Mouse (Mus musculus): ENCODE results near the gene Spef1.

Gene Spef1

DNA sequence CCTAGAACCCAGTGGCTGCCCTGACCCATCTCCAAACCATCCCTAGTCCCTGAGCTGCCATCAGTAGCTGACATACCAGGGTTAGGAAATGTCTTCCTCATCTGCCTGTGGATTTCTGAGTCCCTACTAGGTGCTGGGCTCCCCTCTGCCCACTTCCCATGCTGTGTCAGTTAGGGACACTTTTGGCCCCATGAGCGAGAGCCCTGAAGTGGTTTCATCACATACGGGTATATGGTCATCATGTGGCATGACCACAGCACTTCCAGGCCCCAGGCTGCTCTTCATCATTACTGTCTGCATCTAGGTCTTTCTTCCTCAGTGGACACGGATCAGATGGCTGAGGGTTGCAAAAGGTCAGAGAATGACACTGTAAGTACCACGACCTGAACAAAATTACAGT lies 19.7 kb upstream of the Spef1 start, which contains the start of gene Ap5s1:
Gene Ap5s1 (plus strand): TSS at position 301 of the 400 bp plus-strand sequence.
- no peak for DNase-seq (ENCODE audit: low spot score in 2 of 2)

- peak; percentile 44 to 65 for DNase-seq (ENCODE audit: low spot score in 2 of 2)
Measured at GRCm38 (mm10) chr2:131205521-131206182, 18.6 kb upstream of the Spef1 start.

- DNase-seq (ENCODE audit: low spot score in 2 of 2) = peak; percentile 55 to 68
Measured at GRCm38 (mm10) chr2:131204410-131204981, 17.4 kb upstream of the Spef1 start.

- DNase-seq (ENCODE audit: low spot score in 2 of 2) = no peak
Measured at GRCm38 (mm10) chr2:131203816-131204409, 16.8 kb upstream of the Spef1 start.

GRCm38 (mm10) chr2:131201262-131201661 lies 14.2 kb upstream of the Spef1 start:
- DNase-seq (ENCODE audit: low spot score in 2 of 2) = no peak

GRCm38 (mm10) chr2:131200710-131201109 lies 13.6 kb upstream of the Spef1 start:
- DNase-seq (ENCODE audit: low spot score in 2 of 2) = no peak

- DNase-seq (ENCODE audit: low spot score in 2 of 2) = no peak
Measured at GRCm38 (mm10) chr2:131196606-131197316, 9.7 kb upstream of the Spef1 start.

DNA sequence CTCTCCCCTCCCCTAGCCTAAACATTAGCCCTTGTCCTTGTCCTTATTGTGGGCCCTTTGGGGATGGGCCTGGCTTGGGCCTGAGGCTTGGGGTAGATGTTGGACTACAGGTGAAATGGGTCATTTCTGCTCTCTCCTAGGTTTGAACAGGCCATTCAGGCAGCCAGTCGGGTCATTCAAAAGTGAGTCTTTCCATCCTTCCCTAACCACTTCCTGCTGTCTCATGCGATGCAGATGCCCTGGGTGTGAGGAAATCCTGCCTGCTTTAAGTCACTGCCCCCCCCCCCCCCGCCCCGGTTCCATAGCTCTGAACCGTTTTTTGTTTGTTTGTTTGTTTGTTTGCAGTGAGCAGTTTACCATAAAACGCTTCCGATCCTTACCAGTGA lies 3.9 kb upstream of the Spef1 start:
- DNase-seq (ENCODE audit: low spot score in 2 of 2) = peak in 1 of 2 experiments; percentile 38

DNA sequence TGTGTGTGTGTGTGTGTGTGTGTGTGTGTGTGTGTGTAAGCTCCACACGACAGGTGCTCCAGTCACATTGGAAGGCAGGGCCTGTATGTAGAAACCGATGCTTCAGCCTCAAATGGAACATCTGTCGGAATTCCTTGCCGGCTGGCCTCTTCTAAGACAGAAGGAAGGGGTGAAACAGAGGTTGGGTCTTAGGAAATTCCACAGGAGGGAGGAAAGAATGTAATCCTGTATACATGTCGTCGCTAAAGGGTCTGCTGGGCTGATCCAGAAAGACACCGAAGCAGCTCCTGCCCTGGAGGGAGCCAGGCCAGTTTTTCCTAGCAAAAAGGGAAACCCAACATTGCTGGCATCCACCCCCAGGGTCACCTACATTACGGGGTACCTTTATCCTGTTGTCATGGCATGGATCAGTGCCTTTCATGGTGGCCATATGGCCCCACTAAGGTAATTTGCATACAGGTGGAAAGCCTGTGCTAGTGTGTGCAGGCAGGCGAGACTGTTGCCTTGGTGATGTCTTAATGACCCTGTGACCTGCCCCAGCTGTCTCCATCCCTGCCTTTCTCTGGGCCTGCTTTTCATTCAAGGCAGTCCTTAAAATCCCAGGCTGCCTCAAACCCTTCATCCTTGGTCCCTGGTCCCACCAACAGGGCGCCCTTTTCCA lies 3.4 kb upstream of the Spef1 start:
- DNase-seq (ENCODE audit: low spot score in 2 of 2) = peak; percentile 78 to 80

GRCm38 (mm10) chr2:131189521-131190309 lies 2.6 kb upstream of the Spef1 start:
- peak; percentile 55 to 67 for DNase-seq (ENCODE audit: low spot score in 2 of 2)

GRCm38 (mm10) chr2:131188311-131188710 lies 1.2 kb upstream of the Spef1 start:
- DNase-seq (ENCODE audit: low spot score in 2 of 2) = no peak

DNA sequence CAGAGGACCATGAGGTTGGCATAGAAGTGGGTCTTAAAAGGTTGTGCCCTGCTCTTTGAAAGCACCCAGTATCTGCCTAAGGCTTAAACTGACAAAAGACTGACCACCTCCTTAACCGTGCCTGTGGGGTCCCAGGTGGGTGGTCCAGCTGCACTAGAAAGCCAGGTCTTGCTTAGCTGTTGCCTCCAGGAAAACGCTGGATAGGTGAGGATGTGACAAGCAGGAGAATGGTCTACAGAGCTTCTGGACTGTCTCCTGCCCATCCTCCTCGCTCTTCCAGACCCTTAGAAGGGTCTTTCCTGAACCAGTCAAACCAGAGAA lies 480 bp upstream of the Spef1 start:
- DNase-seq (ENCODE audit: low spot score in 2 of 2) = no peak

GRCm38 (mm10) chr2:131186343-131186742 lies 739 bp downstream of the Spef1 start:
- no peak for DNase-seq (ENCODE audit: low spot score in 2 of 2)

DNA sequence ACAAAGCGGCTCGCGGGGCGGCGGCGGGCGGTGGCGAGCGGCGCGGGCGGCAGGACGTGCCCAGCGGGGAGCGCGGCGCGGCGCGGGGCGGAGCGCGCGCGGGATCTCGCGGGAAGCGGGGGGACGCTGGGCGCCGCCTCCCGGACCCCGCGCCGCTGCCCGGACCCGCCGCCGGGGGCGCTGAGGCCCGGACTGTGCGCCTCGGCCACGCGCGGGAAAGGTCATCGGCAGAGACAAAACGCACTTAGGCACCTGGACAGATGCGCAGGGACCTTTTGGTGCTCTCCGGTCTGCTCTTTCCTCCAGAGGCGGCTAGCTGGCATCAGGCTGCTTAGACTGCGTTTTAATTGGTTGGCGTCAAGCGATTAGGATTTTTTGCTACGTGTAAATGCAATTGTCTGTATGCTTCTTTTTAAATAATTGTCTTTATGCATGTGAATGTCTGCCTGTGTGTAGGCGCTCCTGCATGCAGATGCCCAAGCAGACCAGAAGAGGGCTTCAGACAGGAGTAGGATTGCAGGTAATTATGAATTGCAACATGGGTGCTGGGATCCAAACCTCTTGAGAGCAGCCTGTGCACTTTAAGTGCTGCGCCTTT lies 7.0 kb downstream of the Spef1 start, which contains the start of gene Cenpb:
Gene Cenpb (minus strand): TSS at position 78 of the 598 bp plus-strand sequence.
- DNase-seq (ENCODE audit: low spot score in 2 of 2) = peak; percentile 73 to 78

GRCm38 (mm10) chr2:131179246-131179886 lies 7.7 kb downstream of the Spef1 start:
- DNase-seq (ENCODE audit: low spot score in 2 of 2) = peak; percentile 36 to 47

DNA sequence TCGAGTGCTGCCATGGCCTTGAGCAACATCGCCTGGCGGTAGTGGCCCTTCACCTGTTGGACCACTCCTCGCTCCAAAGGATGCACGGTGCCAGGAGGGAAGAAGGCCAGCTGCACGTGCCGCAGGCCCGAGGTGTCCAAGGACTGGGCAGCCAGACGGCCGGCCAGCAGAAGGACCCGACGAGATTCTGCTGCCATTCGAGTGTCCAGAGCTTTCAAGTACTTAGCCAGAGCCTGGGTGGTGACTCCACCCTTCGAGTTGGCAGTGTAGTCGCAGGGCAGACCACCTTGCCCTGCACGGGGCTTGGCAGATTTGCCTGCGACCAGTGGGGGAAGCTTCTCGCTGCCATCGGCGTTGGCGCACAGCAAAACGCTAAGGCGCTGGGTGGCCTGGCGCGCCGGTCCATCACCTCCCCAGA lies 8.2 kb downstream of the Spef1 start:
- no peak for DNase-seq (ENCODE audit: low spot score in 2 of 2)

GRCm38 (mm10) chr2:131177932-131178331 lies 9.2 kb downstream of the Spef1 start:
- no peak for DNase-seq (ENCODE audit: low spot score in 2 of 2)

DNA sequence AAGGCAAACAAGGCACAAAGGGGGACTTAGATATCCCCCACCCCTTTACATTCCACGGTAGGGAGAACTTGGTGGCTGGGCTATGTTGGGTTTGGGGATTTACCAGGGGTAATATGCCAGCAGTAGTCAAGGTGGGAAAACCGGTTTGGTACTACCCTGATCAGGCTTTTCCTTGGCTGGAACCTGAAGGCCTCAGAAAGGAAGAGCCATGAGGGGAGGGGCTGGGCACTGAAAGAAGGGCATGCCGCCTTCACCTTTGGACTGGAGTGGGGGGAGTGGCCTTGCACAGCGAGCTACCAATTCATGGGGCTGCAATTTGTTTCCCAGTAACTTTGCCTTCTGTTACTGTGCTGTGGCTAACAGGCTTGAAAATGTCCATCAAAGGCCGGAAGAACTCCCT lies 10.6 kb downstream of the Spef1 start:
- no peak for DNase-seq (ENCODE audit: low spot score in 2 of 2)

- no peak for DNase-seq (ENCODE audit: low spot score in 2 of 2)
Measured at GRCm38 (mm10) chr2:131175945-131176309, 11.2 kb downstream of the Spef1 start.

DNA sequence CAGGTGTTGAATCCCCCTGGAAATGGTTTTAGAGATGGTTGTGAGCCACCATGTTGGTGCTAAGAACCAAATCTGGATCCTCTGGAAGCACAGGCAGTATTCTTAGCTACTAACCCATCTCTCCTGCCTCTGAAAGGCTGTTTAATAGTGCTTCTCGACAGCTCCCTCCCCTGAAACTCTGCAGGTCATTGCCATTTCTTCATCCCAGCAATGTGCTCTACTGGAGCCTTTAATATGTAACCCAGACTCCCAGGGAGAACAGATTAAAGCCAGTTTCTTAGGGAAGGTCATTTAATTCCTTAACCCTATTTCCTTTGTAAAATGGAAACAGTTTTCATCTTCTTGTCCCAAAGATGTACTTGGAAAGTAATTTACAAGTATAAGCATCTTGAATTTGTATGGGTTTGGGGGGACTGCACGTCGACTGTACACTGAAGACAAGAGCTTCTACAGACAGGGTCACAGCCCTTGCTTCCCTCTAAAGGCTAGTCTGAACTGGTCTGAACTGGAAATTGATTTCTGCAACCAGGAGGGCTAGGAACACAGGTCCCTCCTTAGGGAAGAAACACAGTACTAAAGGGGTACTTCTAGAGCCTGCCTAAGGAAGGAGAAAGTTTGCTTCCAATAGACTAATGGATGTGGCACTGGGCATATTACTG lies 11.7 kb downstream of the Spef1 start:
- DNase-seq (ENCODE audit: low spot score in 2 of 2) = no peak

Data from spleen, postnatal 36 days (tissue).